Mouse (Mus musculus) neural tube, embryonic 13.5 days (tissue): ENCODE data around the gene Dsp. TPM values are rescaled to one million over a fixed set of nuclear protein-coding genes. Genes with fewer than 3 reads are reported as not detected.

Experiments
- ATAC-seq: fragments of 200-750 bp; cut with Nextera tagmentation; 2 replicates; pipeline ENCODE4 v1.8.0; 2017; ENCODE audit warnings: low read depth, mild to moderate bottlenecking, moderate TSS enrichment, moderate library complexity
- H3K27ac ChIP-seq: fragments of 300-500 bp; sonication (generic); replicated peaks from 2 replicates; pipeline ENCODE4 v1.5.1; 2015; ENCODE audit warnings: moderate library complexity, mild to moderate bottlenecking, inconsistent platforms
- H3K27me3 ChIP-seq: fragments of 300-500 bp; sonication (generic); 2 replicates; pipeline ENCODE4 v1.6.1; 2015; ENCODE audit warnings: mild to moderate bottlenecking, inconsistent platforms
- H3K36me3 ChIP-seq: fragments of 300-500 bp; sonication (generic); 2 replicates; pipeline ENCODE4 v1.6.1; 2015; ENCODE audit warnings: mild to moderate bottlenecking, inconsistent platforms
- H3K4me1 ChIP-seq: fragments of 300-500 bp; sonication (generic); replicated peaks from 2 replicates; pipeline ENCODE4 v1.6.1; 2015; ENCODE audit warnings: inconsistent platforms
- H3K4me2 ChIP-seq: fragments of 300-500 bp; sonication (generic); 2 replicates; pipeline ENCODE4 v1.6.1; 2015; ENCODE audit warnings: inconsistent platforms, mild to moderate bottlenecking, moderate library complexity
- H3K4me3 ChIP-seq: fragments of 300-500 bp; sonication (generic); 2 replicates; pipeline ENCODE4 v1.5.1; 2015; ENCODE audit warnings: mild to moderate bottlenecking, inconsistent platforms
- H3K9ac ChIP-seq: fragments of 300-500 bp; sonication (generic); 2 replicates; pipeline ENCODE4 v1.6.1; 2015; ENCODE audit warnings: moderate library complexity, mild to moderate bottlenecking, inconsistent platforms
- H3K9me3 ChIP-seq: fragments of 300-500 bp; sonication (generic); 2 replicates; pipeline ENCODE4 v1.6.1; 2016; ENCODE audit warnings: inconsistent platforms
- WGBS: fragments of 180-500 bp; shearing (Covaris S2); methylation state at CpG from one replicate; pipeline ENCODE4 v1.1.7; 2015; 5-methylcytosine and 5-hydroxymethylcytosine counted together
- polyA plus RNA-seq: library from polyadenylated mRNA; unstranded; fragments of >200 nt; fragmentation: Nextera tagmentation; extraction: Ambion mirVana; gene quantifications from 2 replicates; pipeline ENCODE4 v1.2.1, GENCODE M21; 2015

The Dsp gene
- polyA plus RNA-seq, 1 experiment from 2014 or later: 0.15 TPM

- no peak overlapping the region for H3K9ac ChIP-seq
- no peaks in the 10 kb centered on the region for H3K36me3 ChIP-seq
- no peaks in the 10 kb centered on the region for H3K9me3 ChIP-seq
- 0 out of 2 replicates have a peak overlapping the region, but pooled peaks have one; percentile 0 for H3K4me3 ChIP-seq
- ATAC-seq: no peak
- no peaks in the 10 kb centered on the region for H3K4me1 ChIP-seq
- peak overlapping the region; percentile 19 for H3K4me2 ChIP-seq
- H3K27me3 ChIP-seq: peaks cover 43% of the 10 kb centered on the region
- 12% methylated on average over 20 of the region's 20 CpGs for WGBS
- no peak overlapping the region for H3K27ac ChIP-seq
Measured at GRCm38 (mm10) chr13:38144962-38145713, 6.0 kb upstream of the Dsp start.

GRCm38 (mm10) chr13:38148348-38148747 lies 2.7 kb upstream of the Dsp start:
- ATAC-seq: no peak
- WGBS: 74% methylated on average over 3 of the region's 3 CpGs
- no peaks in the 10 kb centered on the region for H3K36me3 ChIP-seq
- H3K9ac ChIP-seq: no peak overlapping the region
- H3K4me3 ChIP-seq: no peak overlapping the region
- H3K27me3 ChIP-seq: peaks cover 75% of the 10 kb centered on the region
- H3K4me1 ChIP-seq: peaks cover 21% of the 10 kb centered on the region
- H3K27ac ChIP-seq: no peak overlapping the region
- H3K4me2 ChIP-seq: no peak overlapping the region
- no peaks in the 10 kb centered on the region for H3K9me3 ChIP-seq

- WGBS: under 1% methylated on average over 48 of the region's 49 CpGs
- H3K4me3 ChIP-seq: peak overlapping the region; percentile 40
- no peaks in the 10 kb centered on the region for H3K9me3 ChIP-seq
- no peaks in the 10 kb centered on the region for H3K36me3 ChIP-seq
- peaks cover 21% of the 10 kb centered on the region for H3K4me1 ChIP-seq
- H3K9ac ChIP-seq: peak overlapping the region; percentile 57
- peaks cover 92% of the 10 kb centered on the region for H3K27me3 ChIP-seq
- H3K4me2 ChIP-seq: peak overlapping the region; percentile 68
- no peak overlapping the region for H3K27ac ChIP-seq
- ATAC-seq: peak; percentile 65; the same call in 1 of the 2 replicates
Measured at GRCm38 (mm10) chr13:38151671-38152428, 756 bp downstream of the Dsp start.

- 1% methylated on average over 31 of the region's 31 CpGs for WGBS
- H3K9ac ChIP-seq: no peak overlapping the region
- no peaks in the 10 kb centered on the region for H3K36me3 ChIP-seq
- no peaks in the 10 kb centered on the region for H3K9me3 ChIP-seq
- H3K4me1 ChIP-seq: peaks cover 21% of the 10 kb centered on the region
- peak overlapping the region; percentile 68 for H3K4me2 ChIP-seq
- H3K4me3 ChIP-seq: peak overlapping the region; percentile 40
- no peak overlapping the region for H3K27ac ChIP-seq
- H3K27me3 ChIP-seq: peaks cover 94% of the 10 kb centered on the region
- peak; percentile 41; the same call in 1 of the 2 replicates for ATAC-seq
Measured at GRCm38 (mm10) chr13:38152429-38153035, 1.4 kb downstream of the Dsp start.

- Histone ChIP-seq H3K27me3 (peaks cover 78% of the 10 kb centered on the region), H3K4me3 (no peak overlapping the region), H3K9me3 (no peaks in the 10 kb centered on the region), H3K27ac (no peak overlapping the region), H3K4me1 (peaks cover 21% of the 10 kb centered on the region), H3K4me2 (no peak overlapping the region), H3K9ac (no peak overlapping the region), H3K36me3 (no peaks in the 10 kb centered on the region)
- no peak for ATAC-seq
- 0% methylated on average over 2 of the region's 2 CpGs for WGBS
Measured at GRCm38 (mm10) chr13:38155523-38155922, 4.4 kb downstream of the Dsp start.

- Histone ChIP-seq H3K4me1 (peaks cover 4% of the 10 kb centered on the region), H3K4me2 (no peak overlapping the region), H3K27ac (no peak overlapping the region), H3K27me3 (peaks cover 57% of the 10 kb centered on the region), H3K36me3 (no peaks in the 10 kb centered on the region), H3K9ac (no peak overlapping the region), H3K9me3 (no peaks in the 10 kb centered on the region), H3K4me3 (no peak overlapping the region)
- 17% methylated on average over 6 of the region's 6 CpGs for WGBS
- no peak for ATAC-seq
Measured at GRCm38 (mm10) chr13:38157635-38158034, 6.5 kb downstream of the Dsp start.

GRCm38 (mm10) chr13:38162002-38162401 lies 10.9 kb downstream of the Dsp start:
- H3K4me2 ChIP-seq: no peak overlapping the region
- ATAC-seq: no peak
- peaks cover 15% of the 10 kb centered on the region for H3K27me3 ChIP-seq
- 0 out of 2 replicates have a peak, but pooled peaks cover 3% of the 10 kb centered on the region for H3K4me1 ChIP-seq
- no peak overlapping the region for H3K9ac ChIP-seq
- H3K27ac ChIP-seq: no peak overlapping the region
- no peak overlapping the region for H3K4me3 ChIP-seq
- no peaks in the 10 kb centered on the region for H3K9me3 ChIP-seq
- 82% methylated on average over 2 of the region's 2 CpGs for WGBS
- no peaks in the 10 kb centered on the region for H3K36me3 ChIP-seq

GRCm38 (mm10) chr13:38162668-38163067 lies 11.6 kb downstream of the Dsp start:
- 0 out of 2 replicates have a peak, but pooled peaks cover 3% of the 10 kb centered on the region for H3K4me1 ChIP-seq
- H3K4me2 ChIP-seq: no peak overlapping the region
- no peak overlapping the region for H3K4me3 ChIP-seq
- no peak overlapping the region for H3K9ac ChIP-seq
- 48% methylated on average over 11 of the region's 11 CpGs for WGBS
- peaks cover 11% of the 10 kb centered on the region for H3K27me3 ChIP-seq
- no peaks in the 10 kb centered on the region for H3K36me3 ChIP-seq
- H3K27ac ChIP-seq: no peak overlapping the region
- no peaks in the 10 kb centered on the region for H3K9me3 ChIP-seq
- peak; percentile 61; the same call in 1 of the 2 replicates for ATAC-seq

- ATAC-seq: no peak
- H3K27me3 ChIP-seq: no peaks in the 10 kb centered on the region
- H3K9me3 ChIP-seq: no peaks in the 10 kb centered on the region
- H3K27ac ChIP-seq: no peak overlapping the region
- H3K4me2 ChIP-seq: no peak overlapping the region
- H3K4me1 ChIP-seq: 0 out of 2 replicates have a peak, but pooled peaks cover 3% of the 10 kb centered on the region
- H3K36me3 ChIP-seq: no peaks in the 10 kb centered on the region
- 82% methylated on average over 11 of the region's 11 CpGs for WGBS
- H3K4me3 ChIP-seq: no peak overlapping the region
- no peak overlapping the region for H3K9ac ChIP-seq
Measured at GRCm38 (mm10) chr13:38164932-38165331, 13.8 kb downstream of the Dsp start.

- Histone ChIP-seq H3K4me2 (no peak overlapping the region), H3K27me3 (no peaks in the 10 kb centered on the region), H3K27ac (no peak overlapping the region), H3K9ac (no peak overlapping the region), H3K36me3 (no peaks in the 10 kb centered on the region), H3K9me3 (no peaks in the 10 kb centered on the region), H3K4me3 (no peak overlapping the region), H3K4me1 (0 out of 2 replicates have a peak, but pooled peaks cover 6% of the 10 kb centered on the region)
- 93% methylated on average over 3 of the region's 3 CpGs for WGBS
- ATAC-seq: no peak
Measured at GRCm38 (mm10) chr13:38167056-38167455, 16.0 kb downstream of the Dsp start.

GRCm38 (mm10) chr13:38170707-38171144 lies 19.6 kb downstream of the Dsp start:
- ATAC-seq: no peak
- Histone ChIP-seq H3K36me3 (no peaks in the 10 kb centered on the region), H3K4me2 (no peak overlapping the region), H3K4me3 (no peak overlapping the region), H3K9me3 (no peaks in the 10 kb centered on the region), H3K9ac (no peak overlapping the region), H3K27me3 (no peaks in the 10 kb centered on the region), H3K4me1 (0 out of 2 replicates have a peak, but pooled peaks cover 3% of the 10 kb centered on the region), H3K27ac (no peak overlapping the region)
- WGBS: 66% methylated on average over 4 of the region's 4 CpGs

- Histone ChIP-seq H3K9ac (no peak overlapping the region), H3K27me3 (no peaks in the 10 kb centered on the region), H3K36me3 (no peaks in the 10 kb centered on the region), H3K9me3 (peaks cover 21% of the 10 kb centered on the region), H3K4me1 (no peaks in the 10 kb centered on the region), H3K27ac (no peak overlapping the region), H3K4me2 (no peak overlapping the region), H3K4me3 (no peak overlapping the region)
- WGBS: 90% methylated on average over 10 of the region's 10 CpGs
- ATAC-seq: no peak
Measured at GRCm38 (mm10) chr13:38193406-38193805, 42.3 kb downstream of the Dsp start.
